Mouse (Mus musculus) lung, adult 18-20 months (tissue): ENCODE results near the gene Ypel4.
"Not testable (repeated sequence)": the region's sequence is repeated elsewhere in the genome, so short reads cannot be mapped to it uniquely, and the experiment has no call there.

Source experiments
- DNase-seq, 2 experiments: peaks; one replicate each; pipeline ENCODE4 v3.0.0; 2022; ENCODE audit warnings: mixed read lengths in 2 of 2

Ypel4 gene

GRCm38 (mm10) chr2:84728191-84728590 is 5.7 kb upstream of the Ypel4 start:
- DNase-seq: not testable (repeated sequence)

GRCm38 (mm10) chr2:84731206-84731605 is 2.7 kb upstream of the Ypel4 start:
- no peak for DNase-seq

GRCm38 (mm10) chr2:84732394-84732793 is 1.5 kb upstream of the Ypel4 start:
- no peak for DNase-seq

- no peak for DNase-seq
Observed at GRCm38 (mm10) chr2:84734351-84734864, 550 bp downstream of the Ypel4 start.

DNA sequence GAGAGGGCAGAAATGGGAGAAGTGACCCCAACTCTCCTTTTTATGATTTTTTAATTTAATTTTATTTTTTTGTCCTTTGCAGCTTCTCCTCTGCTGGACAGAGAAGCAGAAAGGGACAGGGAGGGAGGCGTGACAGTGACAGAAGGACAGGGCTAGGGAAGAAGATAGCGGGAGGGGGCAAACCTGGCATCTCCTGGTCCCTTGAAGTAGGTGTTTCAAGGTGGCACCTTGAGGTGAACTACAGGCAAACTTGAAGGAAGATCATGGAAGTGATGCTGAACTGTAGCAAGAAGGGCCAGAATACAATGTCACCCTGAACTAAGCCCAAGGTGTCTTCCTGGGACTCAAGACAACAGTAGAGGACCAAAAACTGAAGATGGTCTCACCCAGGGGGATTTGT is 1.1 kb downstream of the Ypel4 start:
- DNase-seq: no peak

DNA sequence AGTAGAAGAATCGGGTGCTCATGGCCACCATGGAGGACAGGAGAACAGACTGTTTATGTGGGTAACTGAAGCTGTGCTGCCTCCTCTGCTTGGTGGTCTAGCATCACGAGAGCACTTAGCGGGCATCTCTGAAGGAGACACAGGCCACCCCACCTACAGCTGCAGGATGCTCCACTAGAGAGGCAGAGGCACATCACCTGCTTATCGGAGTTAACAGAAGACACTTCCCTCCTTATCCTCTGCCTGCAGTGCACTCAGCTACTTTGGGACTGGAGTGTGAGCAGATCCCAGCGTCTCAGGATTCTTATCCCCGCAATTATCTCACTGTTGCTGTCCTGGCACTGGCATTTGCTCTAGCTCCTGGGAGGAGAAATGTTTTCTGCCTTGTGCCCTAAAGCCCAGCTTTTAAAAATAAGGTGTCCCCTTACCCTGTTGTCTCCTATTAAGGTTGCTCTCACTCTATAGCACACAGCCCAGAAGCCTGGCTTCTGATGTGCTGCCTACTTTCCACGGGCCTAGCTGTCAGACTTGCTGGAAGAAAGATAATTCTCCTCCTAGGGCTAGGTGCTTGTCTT is 1.6 kb downstream of the Ypel4 start:
- no peak for DNase-seq

DNA sequence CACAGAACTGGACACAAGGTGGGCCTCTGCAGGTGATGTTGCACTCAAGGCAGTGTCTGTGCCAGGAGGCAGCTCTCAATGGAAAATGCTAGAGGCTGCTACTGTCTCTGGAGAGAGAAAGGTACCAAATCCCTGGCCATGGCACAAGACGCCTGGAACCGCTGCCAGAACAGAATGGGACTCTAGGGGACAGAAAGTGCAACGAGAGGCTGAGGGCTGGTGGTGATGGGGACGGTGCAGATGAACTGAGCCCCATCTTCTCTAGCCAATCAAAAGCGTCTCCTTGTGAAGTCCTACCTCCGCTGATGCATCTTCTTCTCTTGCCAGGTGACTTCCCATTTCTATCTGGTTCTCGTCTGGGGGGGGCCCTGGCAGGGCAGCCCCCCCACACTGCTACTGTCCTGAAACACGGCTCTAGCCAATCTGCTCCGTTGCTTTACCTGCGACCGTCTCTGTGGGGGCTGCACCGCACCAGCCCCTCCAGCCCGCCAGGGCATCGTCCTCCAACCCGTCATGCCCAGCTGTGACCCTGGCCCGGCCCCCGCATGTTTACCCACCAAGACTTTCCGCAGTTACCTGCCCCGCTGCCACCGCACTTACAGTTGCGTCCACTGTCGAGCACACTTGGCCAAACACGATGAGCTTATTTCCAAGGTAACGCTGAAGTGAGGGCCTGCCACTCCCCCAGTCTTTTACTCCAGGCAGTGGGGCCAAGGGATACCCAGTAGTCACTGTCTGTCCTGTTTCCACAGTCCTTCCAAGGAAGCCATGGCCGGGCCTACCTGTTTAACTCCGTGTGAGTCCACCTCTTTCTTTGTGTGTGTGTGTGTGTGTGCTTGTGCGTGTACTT is 2.7 kb downstream of the Ypel4 start:
- no peak for DNase-seq

- DNase-seq: no peak
Observed at GRCm38 (mm10) chr2:84737451-84737925, 3.6 kb downstream of the Ypel4 start.

DNA sequence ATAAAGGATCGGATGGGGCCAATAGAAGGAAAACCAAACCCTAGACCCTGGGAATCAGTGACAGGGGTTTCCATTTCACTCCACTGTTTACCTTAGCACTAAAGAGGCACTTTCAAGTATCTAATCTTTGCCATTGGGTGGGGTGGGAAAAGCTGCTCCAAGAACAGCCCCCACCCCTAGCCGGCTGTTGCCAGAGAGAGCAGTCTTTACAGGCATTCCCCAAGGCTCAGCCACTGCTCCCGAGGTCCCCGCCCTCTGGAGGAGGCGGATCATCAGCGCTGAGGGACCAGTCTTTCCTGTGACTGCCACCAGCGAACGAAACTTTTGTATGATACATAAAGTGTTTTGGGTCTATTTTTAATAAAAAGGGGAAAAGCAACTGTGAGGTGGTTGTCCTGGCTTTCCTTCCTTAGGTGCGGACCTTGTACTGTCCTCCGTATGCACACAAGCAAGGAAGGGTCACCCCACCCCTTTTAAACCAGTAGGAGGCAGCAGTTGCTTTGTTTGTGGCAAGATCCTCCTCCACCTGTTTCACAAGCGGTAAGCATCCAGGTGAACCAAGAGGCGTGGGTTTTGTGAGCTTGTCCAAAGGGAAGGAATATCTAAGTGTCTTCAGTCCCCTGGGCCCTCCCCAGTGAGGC is 4.5 kb downstream of the Ypel4 start:
- peak; percentile 35 to 63 for DNase-seq

DNA sequence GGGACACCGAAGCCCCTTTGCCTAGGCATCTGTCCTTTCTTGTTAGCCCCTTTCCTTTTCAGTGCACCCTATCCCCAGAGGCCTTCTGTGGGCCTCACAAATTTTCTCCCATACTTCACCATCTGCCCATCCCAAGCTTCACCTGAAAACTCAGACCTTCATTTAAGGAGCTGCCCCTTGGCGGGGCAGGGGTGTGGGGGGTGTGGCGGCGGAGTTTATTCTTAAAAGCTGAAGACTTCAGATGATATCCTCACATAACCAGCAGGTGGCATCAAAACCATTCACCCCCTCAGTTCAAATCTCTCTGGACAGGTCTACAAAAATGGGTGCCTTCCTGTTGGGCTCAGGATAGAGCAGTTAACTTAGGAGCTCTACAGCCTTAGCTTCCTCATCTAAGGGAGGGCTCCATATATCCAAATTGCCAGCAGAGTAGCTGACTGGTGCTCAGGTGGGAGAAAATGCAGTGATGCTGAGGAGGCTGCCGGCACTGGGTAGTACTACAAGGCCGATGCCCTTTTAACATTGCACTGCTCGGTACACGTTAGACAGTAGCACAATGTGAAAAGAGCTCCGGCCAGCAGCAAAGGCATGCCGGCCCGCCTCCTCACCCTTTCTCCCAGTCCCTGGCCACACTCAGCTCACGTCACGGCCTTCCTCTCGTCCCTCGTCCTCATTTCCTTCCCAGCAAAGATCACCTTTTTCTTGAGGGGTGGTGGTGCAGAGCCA is 6.9 kb downstream of the Ypel4 start:
- DNase-seq: peak in 1 of 2 experiments; percentile 15

- DNase-seq: peak; percentile 54 to 66
Observed at GRCm38 (mm10) chr2:84741841-84742450, 8.1 kb downstream of the Ypel4 start.

DNA sequence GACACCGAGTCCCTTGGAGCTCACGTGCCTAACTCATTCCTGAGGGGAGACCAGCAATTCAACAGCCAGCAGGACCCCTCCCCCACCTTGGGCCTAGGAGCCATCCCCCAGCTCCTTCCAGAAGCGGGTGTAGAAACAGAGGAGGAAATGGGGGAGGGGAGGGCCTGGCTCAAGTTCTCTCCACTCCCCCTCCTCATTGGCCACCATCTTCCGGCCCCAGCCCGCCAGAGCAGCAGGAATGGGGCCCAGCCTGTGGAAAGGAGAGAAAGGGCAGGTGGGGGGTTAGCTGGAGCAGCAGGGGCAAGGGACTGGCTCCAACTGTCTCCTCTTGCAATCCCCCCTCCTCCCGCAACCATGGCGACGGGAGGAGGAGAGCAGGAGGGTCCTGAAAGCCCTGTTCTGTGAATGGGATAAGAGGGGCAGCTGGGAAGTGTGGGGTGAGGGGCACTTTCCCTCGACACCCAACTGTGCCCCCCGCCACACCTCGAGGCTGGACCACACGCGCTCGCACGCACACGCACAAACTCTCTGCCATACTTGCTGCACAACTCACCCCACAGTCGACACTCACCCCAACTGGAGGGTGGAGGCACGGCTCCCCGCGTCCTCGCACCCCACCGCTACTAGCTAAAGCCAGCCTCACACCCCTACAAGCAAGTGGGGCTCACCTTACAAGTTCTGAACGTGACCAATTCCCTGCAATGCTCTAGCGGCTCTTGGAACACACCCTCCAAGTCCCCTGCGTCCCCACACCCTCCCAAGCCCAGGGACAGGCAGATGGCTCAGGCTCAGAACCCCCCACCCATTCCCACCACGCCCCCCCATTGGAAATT is 8.8 kb downstream of the Ypel4 start:
- peak in 1 of 2 experiments; percentile 9 for DNase-seq

- peak; percentile 77 to 84 for DNase-seq
Observed at GRCm38 (mm10) chr2:84743561-84743960, 9.7 kb downstream of the Ypel4 start, which contains the start of gene Gm19426. TSS of gene Gm19426 (minus strand) at chr2:84743655.

- DNase-seq: peak in 1 of 2 experiments; percentile 31
Observed at GRCm38 (mm10) chr2:84744126-84744525, 10.3 kb downstream of the Ypel4 start.

DNA sequence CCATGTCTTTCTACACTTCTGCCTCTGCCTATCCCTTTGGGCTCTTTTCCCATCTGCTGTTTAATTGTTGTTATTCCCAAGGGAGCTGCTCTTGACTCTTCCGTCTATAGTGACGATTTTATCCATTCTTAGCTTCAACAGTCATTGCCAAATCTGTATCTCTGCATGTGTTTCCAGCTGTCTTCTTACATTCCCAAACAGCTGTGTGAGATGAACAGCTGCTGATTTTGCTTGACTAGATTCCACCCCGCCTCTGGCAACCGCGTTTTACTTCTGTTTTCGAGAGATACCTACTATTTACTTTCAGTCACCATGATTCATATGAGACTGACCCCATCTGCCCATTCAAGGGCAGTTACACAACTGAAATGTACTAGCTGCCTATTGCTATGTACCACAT is 16.3 kb downstream of the Ypel4 start:
- peak; percentile 38 to 46 for DNase-seq

- no peak for DNase-seq
Observed at GRCm38 (mm10) chr2:84756245-84756644, 22.4 kb downstream of the Ypel4 start.

- no peak for DNase-seq
Observed at GRCm38 (mm10) chr2:84757026-84757682, 23.3 kb downstream of the Ypel4 start.

GRCm38 (mm10) chr2:84758542-84759127 is 24.8 kb downstream of the Ypel4 start:
- DNase-seq: peak in 1 of 2 experiments; percentile 48

- DNase-seq: no peak
Observed at GRCm38 (mm10) chr2:84760777-84761176, 26.9 kb downstream of the Ypel4 start.

DNA sequence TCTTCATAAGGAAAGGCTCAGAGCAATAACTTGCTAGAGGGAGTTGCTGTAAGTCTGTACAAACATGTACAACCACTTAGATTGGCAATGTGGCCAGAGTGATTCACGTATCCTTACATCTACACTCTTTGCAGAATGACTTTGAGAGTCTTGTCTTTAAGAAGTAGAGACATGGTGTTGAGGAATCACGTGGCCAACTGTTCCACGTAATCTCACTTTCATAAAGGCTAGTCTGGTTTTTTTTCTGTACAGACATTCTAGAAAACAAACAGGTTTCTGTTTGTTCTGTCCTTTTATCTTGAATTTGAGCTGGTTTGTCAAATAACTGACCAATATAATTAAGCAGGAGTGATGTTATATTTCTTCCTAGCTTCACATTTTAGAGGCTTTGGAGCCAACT is 27.5 kb downstream of the Ypel4 start:
- DNase-seq: no peak
